Mouse (Mus musculus) adrenal gland, postnatal 4 days (tissue): ENCODE data around the gene Dennd2d. TPM values are rescaled to one million over a fixed set of nuclear protein-coding genes. Genes with fewer than 3 reads are reported as not detected.

Experiments used
- DNase-seq, 2 experiments: peaks; one replicate each; pipeline ENCODE4 v3.0.0; 2021 to 2022; ENCODE audit warnings: low spot score in 2 of 2, mixed read lengths in 2 of 2
- long read RNA-seq, 2 experiments: library from polyadenylated mRNA; stranded (forward); transcript quantifications; one replicate each; pipeline ENCODE4 v2.0.0; 2021
- total RNA-seq, 2 experiments: library from RNA; stranded (reverse); gene quantifications; 2 replicates each; pipeline ENCODE4 v1.2.3; 2021

The Dennd2d gene
- total RNA-seq, result 1 to 10 TPM; 6.3 to 9.7 TPM
- long read RNA-seq, experiment 1, full-length matches to known transcripts, result 3 of 6 reads
- long read RNA-seq, experiment 1, partial matches to known transcripts, result 1 of 6 reads
- long read RNA-seq, experiment 1, other reads (novel, unspliced or antisense), result 2 of 6 reads
- long read RNA-seq, experiment 2, full-length matches to known transcripts, result 4 of 7 reads
- long read RNA-seq, experiment 2, partial matches to known transcripts, result 0 of 7 reads
- long read RNA-seq, experiment 2, other reads (novel, unspliced or antisense), result 3 of 7 reads

GRCm38 (mm10) chr3:106482281-106483081 lies at the start of gene Dennd2d:
Dennd2d (plus strand) TSS chr3:106482405.
- DNase-seq, result peak in 1 of 2 experiments; percentile 13

GRCm38 (mm10) chr3:106448571-106448970 lies 33.6 kb upstream of the Dennd2d start:
- DNase-seq, result no peak

- DNase-seq, result no peak
These were observed 33.2 kb upstream of the Dennd2d start for GRCm38 (mm10) chr3:106448995-106449394.

- DNase-seq, result no peak
These were observed 32.6 kb upstream of the Dennd2d start for GRCm38 (mm10) chr3:106449567-106449966.

DNA sequence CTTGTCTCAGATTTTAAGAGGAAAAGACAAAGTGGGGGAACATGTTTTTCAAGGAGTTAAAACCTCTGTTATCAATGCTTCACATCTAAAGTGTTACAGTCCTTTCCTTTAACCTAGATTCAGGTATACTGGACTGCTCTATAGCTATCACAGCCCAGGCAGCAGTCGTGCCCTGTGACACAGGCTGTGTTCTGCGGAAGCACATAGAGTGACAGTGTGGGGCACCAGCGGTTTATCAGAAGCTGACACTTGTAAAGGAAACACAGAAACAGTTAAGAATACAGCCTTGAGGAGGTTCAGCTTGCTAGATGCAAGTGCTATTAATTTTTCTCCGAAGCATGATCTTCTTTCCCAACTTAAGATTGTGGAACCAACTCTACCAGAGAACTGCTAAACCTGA lies 29.6 kb upstream of the Dennd2d start:
- no peak for DNase-seq

GRCm38 (mm10) chr3:106457298-106457869 lies 24.8 kb upstream of the Dennd2d start:
- no peak for DNase-seq

GRCm38 (mm10) chr3:106462059-106462470 lies 20.1 kb upstream of the Dennd2d start:
- no peak for DNase-seq

GRCm38 (mm10) chr3:106462493-106462892 lies 19.7 kb upstream of the Dennd2d start:
- no peak for DNase-seq

DNA sequence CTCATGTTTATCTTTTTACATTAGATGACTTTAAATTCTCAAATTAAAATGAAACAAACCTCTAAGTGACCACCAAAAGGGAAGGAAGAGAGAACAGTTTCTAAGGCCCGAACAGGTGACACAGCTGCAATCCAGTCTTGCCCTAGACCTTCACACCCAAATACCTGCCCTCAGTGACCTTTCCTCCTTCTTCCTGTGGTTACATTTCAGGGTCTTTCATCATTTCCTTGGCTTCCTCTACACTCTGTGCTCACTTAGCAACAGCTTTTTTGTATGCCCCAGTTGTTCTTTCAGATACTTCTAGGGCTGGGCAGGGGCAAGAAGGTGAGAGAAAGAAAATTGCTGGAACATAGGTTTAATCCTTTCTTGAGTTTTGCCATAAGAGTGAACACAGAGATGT lies 17.5 kb upstream of the Dennd2d start:
- DNase-seq, result no peak

DNA sequence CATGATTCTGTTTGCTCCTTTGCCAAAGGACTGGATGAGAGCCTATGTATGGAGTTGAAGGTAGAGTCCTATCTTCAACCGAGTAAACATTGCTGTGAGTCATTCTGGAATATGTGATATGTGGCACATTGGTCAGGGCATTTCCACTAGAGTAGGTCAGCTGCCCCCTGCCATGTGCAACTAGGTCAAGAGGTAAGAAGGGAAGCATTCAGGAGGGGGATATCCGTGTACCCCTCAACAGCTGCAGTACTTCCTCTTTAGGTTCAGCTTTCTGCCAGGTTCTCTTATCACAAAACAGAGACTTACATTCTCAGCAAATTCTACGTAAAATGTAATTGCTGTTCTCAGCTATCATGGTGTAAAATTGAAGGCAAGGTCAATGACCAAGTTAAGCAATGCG lies 8.0 kb upstream of the Dennd2d start:
- no peak for DNase-seq

DNA sequence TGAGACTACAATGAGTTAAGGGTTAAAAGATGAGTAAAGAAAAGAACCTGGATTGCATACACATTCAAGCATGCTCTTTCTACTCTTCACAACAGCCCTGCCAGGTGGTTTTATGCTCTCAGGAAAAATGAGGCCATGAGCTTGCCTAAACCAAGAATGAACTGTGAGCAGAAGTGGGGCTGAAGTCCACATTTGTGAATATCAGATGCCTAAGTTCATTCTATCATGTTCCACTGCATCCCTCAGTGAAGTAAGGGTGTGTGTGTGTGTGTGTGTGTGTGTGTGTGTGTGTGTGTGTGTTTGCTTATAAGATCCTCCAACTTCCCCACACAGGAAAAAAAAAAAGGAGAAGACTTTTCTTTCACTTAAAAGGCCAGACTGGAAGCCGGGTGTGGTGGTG lies 5.3 kb upstream of the Dennd2d start:
- DNase-seq, result no peak

- no peak for DNase-seq
These were observed 1.1 kb downstream of the Dennd2d start for GRCm38 (mm10) chr3:106483297-106483696.

- DNase-seq, result no peak
These were observed 1.7 kb downstream of the Dennd2d start for GRCm38 (mm10) chr3:106483796-106484405.

- DNase-seq, result no peak
These were observed 2.7 kb downstream of the Dennd2d start for GRCm38 (mm10) chr3:106484861-106485260.

DNA sequence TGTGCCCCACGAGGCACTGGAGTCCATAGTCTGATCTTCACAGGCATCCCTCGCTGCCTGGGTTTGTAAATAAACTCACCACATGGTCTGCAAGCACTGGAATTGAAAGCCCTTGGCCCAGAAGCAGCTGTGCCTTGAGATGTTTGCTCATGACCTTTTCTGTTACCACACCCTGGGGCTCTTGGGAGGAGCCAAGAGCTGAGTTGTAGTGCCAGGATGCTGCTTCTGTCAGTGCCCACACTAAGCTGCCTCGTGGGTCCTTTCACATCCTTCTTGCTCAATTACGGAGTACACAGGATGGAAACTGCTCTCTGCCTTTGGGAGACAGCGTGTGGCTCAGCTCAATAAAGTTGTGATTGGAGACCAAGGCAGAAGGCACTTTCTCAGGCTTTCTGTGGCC lies 3.6 kb downstream of the Dennd2d start:
- DNase-seq, result no peak

- no peak for DNase-seq
These were observed 5.3 kb downstream of the Dennd2d start for GRCm38 (mm10) chr3:106487551-106487950.

GRCm38 (mm10) chr3:106490239-106490638 lies 8.0 kb downstream of the Dennd2d start:
- DNase-seq, result no peak

DNA sequence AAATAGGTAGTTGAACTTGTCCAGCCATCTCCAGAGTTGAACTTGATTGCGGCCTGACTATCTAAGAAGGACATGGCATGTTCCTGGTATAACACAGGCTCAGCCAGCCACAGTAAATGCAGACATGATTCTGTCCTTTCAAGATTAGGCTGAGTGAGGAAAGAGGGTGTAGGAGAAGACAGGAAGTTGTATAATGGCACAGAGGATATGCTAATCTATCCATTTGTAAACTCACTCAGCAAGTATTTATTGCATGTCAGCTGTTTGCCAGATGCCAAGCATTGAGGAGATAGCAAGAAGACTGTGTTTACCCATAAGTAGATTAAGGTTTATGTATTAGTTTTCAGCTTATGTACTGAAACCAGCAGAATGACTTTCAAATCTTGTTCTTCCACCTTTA lies 10.5 kb downstream of the Dennd2d start:
- no peak for DNase-seq

- no peak for DNase-seq
These were observed 11.0 kb downstream of the Dennd2d start for GRCm38 (mm10) chr3:106493202-106493601.

DNA sequence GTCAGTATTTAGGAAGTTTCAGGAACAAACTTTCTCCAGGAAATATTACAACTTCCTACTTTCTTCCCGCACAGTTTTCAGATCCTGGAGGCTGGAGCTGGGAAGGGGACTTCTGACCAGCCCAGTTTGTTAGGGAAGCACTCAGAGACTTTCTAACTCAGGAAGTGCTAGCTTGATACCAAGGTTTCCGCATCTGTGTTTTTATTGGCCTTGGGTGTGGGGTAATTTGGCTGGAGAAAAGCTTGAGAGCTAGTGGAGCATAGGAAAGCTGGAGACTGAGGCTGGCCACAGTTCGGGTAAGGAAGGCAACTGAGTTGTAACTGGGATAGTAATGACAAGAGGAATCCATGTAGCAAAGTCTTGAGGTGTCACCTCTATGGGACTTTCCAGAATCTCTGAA lies 11.7 kb downstream of the Dennd2d start:
- DNase-seq, result no peak

GRCm38 (mm10) chr3:106494417-106494950 lies 12.3 kb downstream of the Dennd2d start:
- no peak for DNase-seq
